Mouse (Mus musculus): ENCODE measurements around the gene Foxe1. TPM values are rescaled to one million over a fixed set of nuclear protein-coding genes. Genes with fewer than 3 reads are reported as not detected.

The Foxe1 gene
- total RNA-seq, 1 experiment from 2014 or later: not detected

DNA sequence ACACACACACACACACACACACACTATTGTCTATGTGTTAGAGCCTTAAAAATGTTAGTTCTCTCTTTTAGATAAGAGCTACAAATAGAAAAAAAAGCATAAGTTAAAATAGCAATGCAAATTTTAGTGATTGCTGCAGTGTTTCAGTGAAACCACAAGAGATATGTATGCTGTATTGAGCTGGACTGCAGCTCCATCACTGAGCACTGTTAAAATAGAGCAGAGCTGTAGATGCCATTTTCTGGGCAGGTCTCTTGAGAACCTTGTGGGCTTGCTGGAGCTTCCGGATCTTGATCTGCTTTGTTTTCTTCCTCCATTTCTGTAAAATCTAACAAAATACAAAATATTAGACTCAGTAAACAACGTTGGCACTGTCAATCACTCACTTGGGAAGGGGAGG lies 51.0 kb downstream of the Foxe1 start:
- ATAC-seq (replicated peaks; ENCODE audit: low read depth, poor library complexity, severe bottlenecking): no peak

DNA sequence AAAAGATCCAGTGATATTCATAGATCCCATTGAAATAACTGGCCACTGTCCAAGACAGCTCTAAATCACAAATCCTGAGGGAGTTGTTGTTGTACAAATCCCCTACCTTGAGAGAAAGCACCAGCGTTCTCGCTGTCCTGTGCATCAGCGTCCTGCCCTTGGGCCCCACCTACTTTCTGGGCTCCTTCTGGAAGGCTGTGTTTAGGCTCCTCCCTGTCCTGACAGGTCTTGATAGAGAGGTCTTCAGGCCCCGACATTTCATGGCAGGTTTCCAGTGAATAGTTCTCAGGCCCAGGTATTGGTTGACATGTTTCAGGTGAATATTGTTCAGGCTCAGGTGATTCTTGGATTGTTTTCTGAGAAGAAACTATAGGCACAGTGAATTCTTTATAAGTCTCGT lies 52.3 kb downstream of the Foxe1 start:
- ATAC-seq (replicated peaks; ENCODE audit: low read depth, poor library complexity, severe bottlenecking): no peak

Other genes starting within 250 kb of the Foxe1 start
- 128 and 137 TPM in 2 replicates for gene Ncbp1, start 205.0 kb upstream of the Foxe1 start, total RNA-seq (2017)
- gene Tstd2, start 204.9 kb upstream of the Foxe1 start, total RNA-seq (2017): 24.1 and 38.2 TPM in 2 replicates
- gene Xpa, start 147.3 kb upstream of the Foxe1 start, total RNA-seq (2017): 33.2 and 41.7 TPM in 2 replicates
- 9.7 and 17.0 TPM in 2 replicates for gene Trmo, start 45.8 kb downstream of the Foxe1 start, total RNA-seq (2017)
- 64.2 and 76.9 TPM in 2 replicates for gene Hemgn, start 69.9 kb downstream of the Foxe1 start, total RNA-seq (2017)
- gene Anp32b, start 107.3 kb downstream of the Foxe1 start, total RNA-seq (2017): 152 and 196 TPM in 2 replicates
- gene Nans, start 145.6 kb downstream of the Foxe1 start, total RNA-seq (2017): 57.9 and 65.7 TPM in 2 replicates
- 24.2 and 28.0 TPM in 2 replicates for gene Trim14, start 192.5 kb downstream of the Foxe1 start, total RNA-seq (2017)